Mouse (Mus musculus): Measurements from ENCODE around the gene Neto2.
"Not testable (repeated sequence)": the region's sequence is repeated elsewhere in the genome, so short reads cannot be mapped to it uniquely, and the experiment has no call there.

The Neto2 gene

DNA sequence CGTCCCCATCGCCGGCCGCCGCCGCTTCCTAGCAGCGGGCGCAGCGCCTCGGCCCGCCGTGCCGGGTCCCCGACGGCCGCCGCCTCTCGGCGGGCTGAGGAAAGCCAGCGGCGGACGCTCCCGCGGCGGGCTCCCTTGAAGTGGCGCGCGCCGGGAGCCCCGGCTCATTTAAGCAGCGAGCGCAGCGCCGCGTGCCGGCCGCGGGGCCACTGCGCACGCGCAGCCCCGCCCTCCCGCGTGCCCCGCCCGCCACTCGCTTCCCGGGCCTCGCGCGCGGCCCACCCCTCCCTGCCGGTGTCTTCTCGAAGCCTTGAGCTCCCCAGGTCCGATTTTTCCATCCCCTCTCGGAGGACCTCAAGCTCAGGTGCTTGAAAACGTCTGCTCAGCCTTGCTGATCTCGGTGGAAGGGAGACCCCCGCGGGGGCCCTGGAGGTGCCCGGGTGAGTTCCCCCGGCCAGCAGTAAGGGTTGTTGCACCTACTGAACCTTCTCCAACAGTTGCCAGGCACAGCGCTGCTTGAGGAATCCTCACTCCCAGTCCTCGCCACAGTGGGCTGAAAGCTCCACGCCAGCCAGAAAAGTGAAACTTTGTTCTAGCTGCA, at the start of gene Neto2:
Gene Neto2, minus strand, starts transcription at position 174 of the 601 bp plus-strand sequence.
- peak; percentile 52 to 62 for DNase-seq (ENCODE audit: low spot score in 2 of 2)

DNA sequence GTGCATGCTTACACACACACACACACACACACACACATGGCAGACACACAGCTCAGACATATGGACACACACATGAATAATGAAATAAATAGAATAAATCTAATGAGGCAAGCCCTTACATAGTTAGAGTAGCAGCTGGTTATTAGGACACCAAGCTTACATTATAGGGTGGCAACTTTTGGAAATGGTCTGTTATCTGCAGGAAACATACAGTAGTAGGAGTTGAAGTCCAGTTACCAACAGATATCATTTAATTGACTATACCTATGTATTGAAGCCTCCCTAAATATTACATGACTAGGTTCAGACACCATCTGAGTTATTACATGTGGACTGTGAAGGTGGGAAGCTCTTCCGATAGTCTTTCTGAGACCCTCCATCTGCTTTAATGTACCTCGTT, 44.3 kb upstream of the Neto2 start:
- no peak for DNase-seq (ENCODE audit: low spot score in 2 of 2)

DNA sequence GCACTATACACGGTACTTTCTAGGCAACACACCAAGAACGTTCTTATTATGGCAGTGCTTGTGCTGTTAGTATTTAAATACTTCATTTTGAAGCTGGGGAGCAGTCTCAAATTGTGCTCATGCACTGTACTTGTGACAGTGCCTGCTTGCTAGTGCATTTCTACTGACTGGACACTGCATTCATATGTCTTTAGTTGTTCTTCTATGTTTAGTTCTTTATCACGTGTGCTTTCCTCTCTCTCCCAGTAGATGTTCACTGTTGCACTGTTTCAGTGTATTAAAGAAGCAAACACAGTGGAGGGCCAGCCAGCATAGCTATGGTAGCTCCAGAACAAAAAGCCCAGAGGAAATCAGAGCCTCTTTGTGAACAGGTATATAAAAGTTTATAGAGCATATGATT, 29.8 kb upstream of the Neto2 start:
- DNase-seq (ENCODE audit: low spot score in 2 of 2), result no peak

DNA sequence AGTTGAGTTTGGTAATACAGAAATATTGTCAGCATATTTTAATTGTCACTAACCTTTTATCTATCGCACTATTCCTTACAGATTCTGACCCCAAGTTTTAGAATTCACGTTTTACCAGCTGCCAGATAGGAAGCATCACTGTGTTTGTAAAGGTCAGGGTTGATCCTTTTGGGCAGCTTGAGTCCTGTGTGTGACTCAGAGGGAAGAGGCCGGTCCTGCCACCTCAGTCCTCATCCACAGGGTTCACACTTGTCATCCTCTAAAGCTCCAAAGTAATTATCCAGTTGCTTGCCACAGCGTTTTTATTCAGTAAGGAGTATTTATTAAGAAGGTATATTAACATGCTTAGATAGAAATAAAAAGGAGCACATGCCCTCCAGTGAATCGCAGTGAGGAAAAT, 16.5 kb upstream of the Neto2 start:
- DNase-seq (ENCODE audit: low spot score in 2 of 2), result no peak

DNA sequence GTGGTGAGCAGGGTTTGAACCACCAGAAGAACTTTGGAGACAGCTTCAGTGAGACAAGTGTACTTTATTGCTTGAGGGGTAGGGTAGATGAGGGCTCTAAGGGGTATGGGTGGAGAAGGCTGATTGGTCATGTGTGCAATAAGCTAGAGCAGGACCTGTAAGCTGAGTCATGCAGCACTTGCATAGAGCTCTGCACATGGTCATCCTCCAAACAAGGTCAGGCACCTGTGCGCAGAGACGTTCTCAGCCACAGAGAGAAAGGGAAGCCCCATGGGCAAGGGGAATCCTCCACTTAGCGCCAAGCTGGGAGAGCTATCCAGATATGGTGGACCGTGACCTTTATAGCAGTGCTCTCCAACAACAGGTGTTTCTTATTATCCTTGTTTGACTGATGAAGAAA, 16.0 kb upstream of the Neto2 start:
- DNase-seq (ENCODE audit: low spot score in 2 of 2), result no peak

DNA sequence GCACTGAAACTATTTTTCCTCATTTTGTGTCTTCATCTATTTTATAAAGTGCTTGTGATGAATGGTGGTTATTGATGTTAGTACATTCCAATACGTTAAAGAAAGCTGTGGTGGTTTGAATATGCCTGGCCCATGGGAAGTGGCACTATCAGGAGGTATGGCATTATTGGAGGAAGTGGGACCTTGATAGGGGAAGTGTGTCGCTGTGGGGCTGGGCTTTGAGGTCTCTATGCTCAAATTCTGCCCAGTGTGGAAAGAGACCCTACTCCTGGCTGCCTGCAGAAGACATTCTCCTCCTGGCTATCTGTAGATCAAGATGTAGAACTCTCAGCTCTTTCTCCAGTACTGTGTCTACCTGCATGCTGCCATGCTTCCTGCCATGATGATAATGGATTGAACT, 6.3 kb upstream of the Neto2 start:
- no peak for DNase-seq (ENCODE audit: low spot score in 2 of 2)

DNA sequence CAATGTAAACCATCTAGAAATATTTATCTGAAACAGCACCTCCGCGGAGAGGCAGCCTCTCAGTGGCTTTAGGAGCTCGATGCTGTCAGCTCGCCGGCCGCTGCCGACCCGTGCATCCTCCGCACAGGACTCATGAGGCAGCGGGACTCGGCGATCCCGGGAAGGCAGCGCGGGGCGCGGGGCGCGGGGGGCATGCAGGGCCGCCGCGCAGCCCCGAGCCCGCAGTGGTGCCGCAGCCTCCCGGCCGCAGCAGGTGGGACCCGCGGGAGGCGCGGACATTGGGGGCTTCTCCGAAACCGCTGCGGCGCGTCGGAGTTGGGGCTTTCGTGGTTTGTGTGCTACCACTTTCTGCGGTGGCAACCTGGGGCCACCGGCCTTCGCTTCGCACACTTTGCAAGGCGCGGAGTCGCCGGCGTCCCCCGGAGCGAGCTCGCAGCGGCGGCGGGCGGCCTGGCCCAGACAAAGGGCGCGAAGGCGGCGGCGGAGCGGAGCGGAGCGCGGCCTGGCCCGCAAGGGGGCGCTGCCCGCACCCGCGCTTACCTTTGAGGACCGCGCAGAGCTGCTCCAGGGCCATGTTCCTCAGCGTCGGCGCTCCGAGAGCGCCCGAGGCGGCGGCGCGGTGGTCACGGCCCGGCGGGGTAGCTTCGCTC, 498 bp downstream of the Neto2 start:
- DNase-seq (ENCODE audit: low spot score in 2 of 2), result peak; percentile 28 to 32

DNA sequence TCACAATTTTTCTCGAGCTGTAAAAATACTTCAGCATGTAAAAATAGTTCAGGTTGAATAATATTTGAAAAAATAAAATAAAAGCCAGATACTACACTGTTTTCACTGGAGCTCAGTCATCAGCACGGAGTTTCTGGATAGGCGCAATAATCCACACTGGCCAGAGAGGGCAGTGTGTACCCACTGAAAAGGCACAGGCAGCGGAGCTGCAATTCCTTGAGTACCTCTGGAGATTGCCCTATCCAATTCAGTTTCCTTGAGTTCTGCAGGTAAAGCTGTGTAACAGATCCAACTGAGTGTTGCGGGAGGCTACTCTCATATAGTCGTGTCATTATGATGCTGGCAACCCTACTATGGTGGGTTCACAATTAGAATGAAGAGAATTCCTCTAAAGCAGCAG, 1.7 kb downstream of the Neto2 start:
- DNase-seq (ENCODE audit: low spot score in 2 of 2), result peak; percentile 19 to 48

DNA sequence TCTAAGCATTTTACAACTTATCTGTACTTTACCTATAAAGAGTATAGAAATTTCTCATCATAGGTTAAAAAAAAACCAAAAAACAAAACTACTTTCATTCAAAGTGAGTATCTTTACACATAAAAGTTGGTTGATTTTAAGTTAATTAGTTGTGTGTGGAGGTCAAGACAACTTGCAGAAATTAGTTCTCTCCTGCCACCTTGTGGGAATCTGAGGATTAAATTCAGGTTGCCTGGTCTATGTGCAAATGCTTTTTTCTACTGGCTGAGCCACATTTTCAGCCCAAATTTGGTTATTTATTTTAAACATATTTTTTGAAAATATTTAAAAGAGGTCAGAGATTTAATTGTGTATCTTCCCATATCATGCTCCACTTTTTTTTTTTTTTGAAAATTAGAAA, 35.6 kb downstream of the Neto2 start:
- DNase-seq (ENCODE audit: low spot score in 2 of 2), result no peak

DNA sequence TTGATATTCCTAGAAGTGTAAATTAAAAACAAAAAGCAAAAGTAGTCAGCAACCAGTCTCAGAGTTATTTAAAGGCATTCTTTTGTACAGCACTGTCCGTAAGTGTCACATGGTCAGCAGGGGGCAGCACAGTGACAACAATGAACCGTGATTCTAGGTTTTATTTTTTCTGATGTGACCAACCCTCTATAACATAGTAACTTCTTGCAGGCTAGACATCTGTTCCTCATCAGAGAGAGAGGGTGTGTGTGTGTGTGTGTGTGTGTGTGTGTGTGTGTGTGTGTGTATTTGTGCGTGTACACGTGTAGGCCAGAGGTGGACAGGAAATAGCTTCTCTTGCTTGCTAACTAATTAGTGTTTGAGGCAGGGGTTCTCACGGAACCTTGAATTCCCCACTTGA, 38.7 kb downstream of the Neto2 start:
- DNase-seq (ENCODE audit: low spot score in 2 of 2), result peak; percentile 20 to 37

DNA sequence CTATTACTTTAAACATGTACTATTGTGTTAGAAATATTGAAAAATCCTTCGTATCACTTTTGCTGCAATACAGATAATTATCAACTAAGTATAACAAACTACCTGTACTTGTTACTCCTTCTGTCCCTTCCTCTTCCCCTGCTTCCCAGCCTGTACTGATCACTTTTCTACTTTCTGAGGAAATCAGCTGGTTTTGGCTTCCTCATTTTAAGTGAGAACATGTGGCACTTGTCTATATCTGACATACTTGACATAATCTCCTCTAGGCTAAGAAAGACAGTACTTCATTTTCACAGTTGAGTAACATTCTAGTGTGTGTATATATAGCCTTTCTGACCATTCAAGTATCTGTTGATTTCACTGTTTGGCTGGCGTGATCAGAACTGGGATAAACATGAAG, 49.5 kb downstream of the Neto2 start:
- no peak for DNase-seq (ENCODE audit: low spot score in 2 of 2)

DNA sequence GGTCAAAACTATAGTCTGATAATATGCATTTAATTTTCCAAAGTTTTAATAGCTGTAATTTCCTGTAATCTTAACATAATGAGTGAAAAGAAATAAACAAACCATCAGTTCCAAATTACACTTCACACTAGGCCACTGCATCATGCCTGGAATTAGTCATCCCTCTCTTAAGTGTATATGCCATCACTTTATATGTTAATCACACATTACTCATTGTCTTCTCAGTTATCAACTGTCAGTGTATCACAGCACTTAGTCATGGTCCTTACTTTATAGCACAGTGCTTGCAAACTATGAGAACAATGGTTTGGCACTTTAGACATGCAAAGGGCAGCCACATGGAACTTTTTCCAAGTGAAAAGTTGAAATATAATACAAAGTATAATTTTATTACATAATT, 52.2 kb downstream of the Neto2 start:
- no peak for DNase-seq (ENCODE audit: low spot score in 2 of 2)

DNA sequence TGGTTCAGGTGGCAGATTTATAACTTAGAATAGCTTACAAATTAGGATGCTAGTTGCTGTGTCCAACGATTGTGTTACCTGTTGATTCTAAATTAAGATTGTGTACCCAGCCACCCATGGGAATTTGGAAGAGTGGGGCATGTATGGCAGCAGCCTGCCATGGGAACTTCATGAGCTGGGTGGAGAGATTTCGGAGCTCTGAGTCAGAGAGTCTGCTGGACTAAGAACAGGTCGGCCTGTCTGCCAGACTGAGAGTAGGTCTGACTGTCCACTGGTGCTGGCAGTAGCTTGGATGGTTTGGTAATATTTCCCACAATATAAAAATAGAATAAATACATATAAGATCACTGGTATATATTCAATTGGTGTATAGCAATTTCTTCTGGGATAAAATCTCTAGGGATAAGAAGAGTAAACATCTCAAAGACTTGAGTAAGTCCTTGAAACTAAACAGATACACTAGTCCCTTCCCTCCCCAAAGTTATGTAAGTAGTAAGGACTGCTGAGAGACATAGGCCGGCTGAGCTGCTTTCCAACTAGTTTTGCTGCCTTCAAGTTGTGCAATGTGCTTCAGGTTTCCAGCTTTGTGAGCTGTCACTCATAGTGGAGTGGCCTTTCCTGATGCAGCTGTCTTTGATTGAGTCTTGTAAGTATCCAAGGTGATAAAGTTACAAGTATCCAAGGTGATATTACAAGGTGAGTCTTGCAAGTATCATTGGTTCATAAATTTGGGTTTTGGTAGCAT, 55.6 kb downstream of the Neto2 start:
- DNase-seq (ENCODE audit: low spot score in 2 of 2), result no peak

DNA sequence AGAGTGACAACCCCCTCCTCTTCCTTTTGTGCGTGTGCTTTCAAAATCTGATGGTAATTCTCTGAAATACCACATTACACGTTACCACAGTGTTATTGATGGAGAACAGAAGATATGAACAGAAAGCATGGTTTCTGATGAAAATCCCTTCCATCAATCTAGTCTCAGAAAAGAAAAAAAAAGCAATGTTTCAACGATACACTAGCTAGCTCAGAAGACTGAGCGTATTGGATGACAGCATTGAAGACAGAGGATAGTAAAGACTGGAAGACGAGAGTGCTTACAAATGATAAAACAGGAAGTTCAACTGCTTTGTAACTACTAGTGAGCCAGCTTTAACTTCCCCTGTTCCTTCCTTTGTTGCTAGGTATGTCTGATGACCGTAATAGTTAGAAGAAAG, 76.3 kb downstream of the Neto2 start:
- no peak for DNase-seq (ENCODE audit: low spot score in 2 of 2)

DNA sequence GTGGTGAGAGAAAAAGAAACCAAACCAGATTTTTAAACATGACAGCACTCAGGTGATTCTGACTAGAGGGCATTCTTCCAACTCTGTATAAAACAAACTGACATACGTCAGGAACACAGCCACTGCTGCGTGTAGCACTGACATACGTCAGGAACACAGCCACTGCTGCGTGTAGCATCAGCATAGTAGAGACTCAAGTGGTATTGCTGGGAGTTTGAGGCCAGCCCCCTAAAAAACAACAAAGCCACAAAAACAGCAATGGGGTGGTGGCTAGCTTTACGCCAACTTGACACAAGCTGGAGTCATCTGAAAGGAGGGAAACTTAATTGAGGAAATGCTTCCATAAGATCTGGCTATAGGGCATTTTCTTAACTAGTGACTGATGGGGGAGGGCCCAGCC, 77.5 kb downstream of the Neto2 start:
- DNase-seq (ENCODE audit: low spot score in 2 of 2), result no peak

DNA sequence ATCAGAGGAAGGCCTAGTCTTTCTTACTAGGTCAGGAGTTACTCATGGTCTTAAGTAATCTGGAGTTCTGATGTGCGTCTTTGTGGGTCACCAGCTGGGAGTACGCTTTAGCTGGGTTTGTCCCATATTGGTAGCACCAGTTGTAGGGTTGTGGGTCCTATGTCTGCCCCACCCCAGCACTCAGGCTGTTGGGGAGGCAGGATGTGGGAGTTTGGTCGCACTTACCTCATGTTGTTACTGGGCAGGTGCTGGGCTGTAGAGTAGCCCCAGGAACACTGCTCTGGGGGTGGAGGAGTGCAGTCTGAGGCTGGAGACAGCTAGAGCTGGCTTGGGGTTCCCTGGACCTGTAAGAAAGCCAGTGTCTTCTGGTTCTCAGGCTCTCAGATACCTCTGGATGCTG, 81.9 kb downstream of the Neto2 start:
- no peak for DNase-seq (ENCODE audit: low spot score in 2 of 2)

DNA sequence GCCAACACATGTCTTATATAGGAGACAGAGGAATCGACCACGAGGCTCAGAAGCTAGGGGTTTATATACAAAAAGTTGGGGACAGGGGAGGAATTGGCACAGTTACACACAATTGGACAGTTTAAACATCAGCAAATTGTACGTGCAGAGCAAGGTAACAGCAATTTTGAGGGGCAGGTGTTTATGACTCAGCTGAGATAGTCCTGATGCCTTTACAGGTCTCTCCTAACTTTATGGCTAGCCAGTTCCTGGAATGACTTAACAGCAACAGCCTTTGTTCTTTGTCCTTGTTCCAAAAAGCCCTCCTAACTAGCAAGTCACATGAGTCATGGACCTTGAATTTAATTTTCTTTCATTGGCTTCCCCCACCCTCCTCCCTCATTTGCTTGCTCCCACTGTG, 83.6 kb downstream of the Neto2 start:
- not testable (repeated sequence) for DNase-seq (ENCODE audit: low spot score in 2 of 2)

DNA sequence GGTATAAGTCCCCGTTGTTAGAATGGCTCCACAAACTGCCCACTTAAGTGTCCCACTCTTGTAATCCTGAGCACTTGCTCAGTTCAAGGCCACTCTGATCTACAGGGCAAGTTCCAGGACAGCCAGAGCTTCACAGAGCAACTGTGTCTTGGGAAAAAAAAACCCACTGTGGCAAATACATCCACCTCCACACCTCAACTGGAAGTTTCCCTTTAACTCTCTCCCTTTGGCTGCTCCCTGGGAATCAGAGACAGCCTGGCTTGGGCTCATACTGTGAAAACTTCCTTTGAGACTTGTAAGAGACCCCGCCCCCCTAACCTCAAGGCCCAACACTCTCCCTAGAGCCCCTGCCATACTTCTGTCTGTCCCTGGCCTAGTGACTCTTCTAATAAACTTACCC, 91.9 kb downstream of the Neto2 start:
- no peak for DNase-seq (ENCODE audit: low spot score in 2 of 2)

DNA sequence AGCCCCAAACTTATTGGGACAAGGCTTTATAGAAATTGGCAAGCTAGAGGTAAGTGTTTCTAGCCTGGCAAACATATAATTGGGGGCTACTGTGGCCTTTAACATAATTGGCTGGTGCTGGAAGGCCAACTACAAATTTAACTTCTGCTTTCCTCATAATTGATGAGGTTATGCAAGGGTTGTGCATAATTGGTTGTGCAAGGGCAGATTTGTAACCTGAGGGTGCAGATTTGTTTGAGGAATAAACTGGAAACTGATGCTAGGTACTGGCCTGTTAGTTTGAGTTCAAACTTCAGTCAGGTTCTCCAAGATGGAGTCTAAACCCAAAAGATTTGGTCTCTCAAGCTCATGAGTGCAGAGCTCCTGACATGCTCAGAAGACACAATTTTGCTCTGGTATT, 92.9 kb downstream of the Neto2 start:
- DNase-seq (ENCODE audit: low spot score in 2 of 2), result no peak

DNA sequence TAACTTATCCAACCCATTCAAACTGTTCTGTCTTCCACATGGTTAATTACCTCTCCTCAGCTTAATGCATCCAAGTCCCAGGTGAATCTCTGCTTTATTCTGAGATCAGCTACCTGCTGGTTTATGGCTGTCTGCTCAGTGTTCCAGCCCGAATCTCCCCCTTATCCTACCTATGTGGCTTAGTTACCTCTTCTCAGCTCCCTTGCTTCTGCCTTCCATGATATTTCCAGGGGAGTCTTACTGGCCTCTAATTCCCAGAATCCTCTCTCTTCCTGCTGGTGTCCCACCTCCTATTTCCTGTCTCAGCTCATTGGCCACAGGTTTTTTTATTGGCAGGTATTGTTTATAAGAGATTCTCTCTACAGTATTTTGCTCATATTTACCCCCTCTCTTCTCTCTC, 93.8 kb downstream of the Neto2 start:
- no peak for DNase-seq (ENCODE audit: low spot score in 2 of 2)

DNA sequence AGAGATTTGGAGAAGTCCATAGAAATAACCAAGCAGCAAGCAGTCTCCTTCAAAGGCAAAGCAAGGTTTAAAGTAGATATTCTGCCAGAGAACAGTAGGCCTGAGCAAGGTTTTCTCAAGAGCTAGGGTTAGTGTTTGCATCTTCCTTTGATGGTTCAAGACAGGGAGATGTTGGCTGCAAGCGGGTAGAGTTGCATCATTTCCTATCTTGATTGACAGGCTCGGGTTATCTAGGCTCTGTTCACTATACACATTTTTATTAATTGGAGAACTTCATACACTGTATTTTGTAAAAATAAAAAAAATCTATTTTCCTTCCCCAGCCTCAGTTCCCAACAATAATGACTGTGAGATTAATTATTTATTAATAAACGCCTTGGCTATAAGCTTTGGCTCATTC, 94.2 kb downstream of the Neto2 start:
- no peak for DNase-seq (ENCODE audit: low spot score in 2 of 2)

DNA sequence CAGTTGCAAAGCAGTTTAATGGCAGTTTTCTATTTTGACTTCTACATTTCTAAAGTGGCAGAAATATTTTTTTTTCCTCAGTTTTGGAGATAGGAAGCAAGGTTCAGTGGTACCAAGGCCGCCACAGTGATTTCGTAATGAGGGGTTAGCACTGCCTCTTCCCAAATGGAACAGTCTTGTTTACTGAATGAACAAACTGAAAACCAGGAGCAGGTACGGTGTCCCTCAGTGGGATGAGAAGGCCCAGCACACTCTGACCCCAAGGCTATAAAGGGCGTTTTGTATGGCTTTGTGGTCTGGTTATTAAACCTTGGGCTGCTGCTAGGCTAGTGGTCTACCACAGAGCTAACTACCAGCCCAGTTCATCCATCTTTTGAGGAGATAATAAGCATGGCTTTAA, 96.5 kb downstream of the Neto2 start:
- DNase-seq (ENCODE audit: low spot score in 2 of 2), result no peak

DNA sequence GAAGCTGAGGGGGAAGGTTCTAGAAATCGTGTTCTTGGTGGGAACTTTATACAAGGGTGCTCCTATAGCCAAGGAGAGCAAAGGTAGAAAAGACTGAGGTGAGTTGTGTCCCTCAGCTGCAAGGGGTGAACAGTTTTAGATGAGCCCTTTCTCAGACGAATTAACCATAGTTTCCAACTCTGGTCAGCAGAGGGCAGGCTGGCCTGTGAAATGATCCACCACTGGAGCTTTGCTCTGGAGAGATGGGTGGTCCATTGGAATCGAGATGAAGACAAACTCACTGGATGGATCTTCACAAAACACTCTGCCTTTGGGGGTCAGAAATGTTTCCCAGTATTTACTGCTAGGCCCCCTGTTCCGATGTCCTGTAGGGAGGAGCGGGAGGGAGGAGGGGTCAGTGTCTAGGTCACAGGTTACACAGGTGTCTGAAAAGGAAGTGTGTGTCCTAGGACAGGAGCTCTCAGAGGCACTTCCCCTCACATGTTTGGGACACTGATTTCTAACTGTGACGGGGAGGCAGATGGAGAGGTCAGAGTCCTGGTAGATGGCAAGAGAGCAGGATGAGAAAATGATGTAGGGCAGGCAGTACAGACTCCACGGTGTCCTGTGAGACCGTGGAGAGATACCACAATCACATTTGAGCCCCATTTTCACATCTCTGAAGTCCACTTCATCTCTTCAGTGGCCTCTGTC, 97.4 kb downstream of the Neto2 start:
- peak; percentile 60 to 67 for DNase-seq (ENCODE audit: low spot score in 2 of 2)

Measured in frontal cortex, postnatal 25 days (tissue).